Mouse (Mus musculus) ES-E14 (cell line): ENCODE results near the gene 4933428G20Rik. TPM values are rescaled to one million over a fixed set of nuclear protein-coding genes. Genes with fewer than 3 reads are reported as not detected.

Experiments used
- DNase-seq: peaks from one replicate; pipeline ENCODE4 v3.0.0-alpha.2; 2013; ENCODE audit warnings: low read depth, low spot score
- H3K27ac ChIP-seq: 2 replicates; pipeline ENCODE4 v1.5.1; 2012; ENCODE audit warnings: low read depth, mild to moderate bottlenecking, low read length, moderate library complexity, mixed read lengths; ENCODE audit not compliant: poor library complexity, insufficient read depth, severe bottlenecking
- H3K36me3 ChIP-seq: 2 replicates; pipeline ENCODE4 v1.6.1; 2012; ENCODE audit warnings: mild to moderate bottlenecking, low read length, moderate library complexity, mixed read lengths; ENCODE audit not compliant: control insufficient read depth, poor library complexity, insufficient read depth, severe bottlenecking
- H3K4me1 ChIP-seq, 2 experiments: fragments of 150-350 bp in 1 of 2; sonication (generic) in 1 of 2; 2 replicates each; pipeline ENCODE4 v1.6.1; 2012; ENCODE audit warnings: low read length in 2 of 2, mild to moderate bottlenecking in 1 of 2, mixed read lengths in 1 of 2; ENCODE audit not compliant: control insufficient read depth in 2 of 2, insufficient read depth in 2 of 2, poor library complexity in 1 of 2
- H3K4me3 ChIP-seq, 2 experiments: fragments of 150-350 bp in 1 of 2; sonication (generic) in 1 of 2; 2 replicates each; pipeline ENCODE4 v1.5.1; 2012; ENCODE audit warnings: low read length in 2 of 2, low read depth in 1 of 2, mild to moderate bottlenecking in 1 of 2, mixed read lengths in 1 of 2; ENCODE audit not compliant: insufficient read depth in 1 of 2, poor library complexity in 1 of 2, severe bottlenecking in 1 of 2
- H3K9ac ChIP-seq: 2 replicates; pipeline ENCODE4 v1.6.1; 2012; ENCODE audit warnings: low read depth, mild to moderate bottlenecking, low read length, mixed read lengths; ENCODE audit not compliant: poor library complexity, insufficient read depth, severe bottlenecking
- H3K9me3 ChIP-seq: fragments of 150-350 bp; sonication (generic); 2 replicates; pipeline ENCODE4 v1.6.1; 2012; ENCODE audit warnings: low read depth, mild to moderate bottlenecking, low read length; ENCODE audit not compliant: control insufficient read depth, insufficient read depth
- CHD2 ChIP-seq: IDR thresholded peaks from 2 replicates; pipeline ENCODE4 v1.6.1; 2014; ENCODE audit warnings: mild to moderate bottlenecking, low read depth, low read length, inconsistent platforms
- HCFC1 ChIP-seq: IDR thresholded peaks from 2 replicates; pipeline ENCODE4 v1.6.1; 2012; ENCODE audit warnings: low read length, inconsistent platforms, borderline replicate concordance; ENCODE audit not compliant: insufficient read depth
- MAFK ChIP-seq: IDR thresholded peaks from 2 replicates; pipeline ENCODE4 v1.6.1; 2014; ENCODE audit warnings: mild to moderate bottlenecking, low read depth, low read length, inconsistent platforms; ENCODE audit not compliant: insufficient read depth
- ZC3H11A ChIP-seq: IDR thresholded peaks from 2 replicates; pipeline ENCODE4 v1.6.1; 2012; ENCODE audit warnings: low read depth, mild to moderate bottlenecking, inconsistent platforms, low read length, borderline replicate concordance
- ZNF384 ChIP-seq: IDR thresholded peaks from 2 replicates; pipeline ENCODE4 v1.6.1; 2012; ENCODE audit warnings: low read depth, low read length, inconsistent platforms
- in situ Hi-C, 2 experiments: fragments of 600-800 bp; cut with MboI; formaldehyde crosslinking; loops; one replicate each; pipeline ENCODE4 v1.15.1; 2025; ENCODE audit warnings: low sequenced_read_pairs in 2 of 2, inconsistent platforms in 1 of 2; ENCODE audit not compliant: unreplicated experiment in 2 of 2
- total RNA-seq: library from RNA; depleted of rRNA; stranded (reverse); fragments of 300-350 nt; gene quantifications from 2 replicates; pipeline ENCODE4 v1.2.3, GENCODE M21; 2012

The 4933428G20Rik gene
- total RNA-seq, 1 experiment = 0.36 TPM

GRCm38 (mm10) chr11:97536835-97537579 is 36.9 kb upstream of the 4933428G20Rik start:
- no peaks in the 10 kb centered on the region; the same call in 1 of the 2 replicates for H3K36me3 ChIP-seq
- no peak for TF ChIP-seq CHD2
- no peak for TF ChIP-seq ZC3H11A
- TF ChIP-seq MAFK = no peak
- TF ChIP-seq HCFC1 = no peak
- no peak for TF ChIP-seq ZNF384
- H3K4me1 ChIP-seq = peaks cover 6 to 29% of the 10 kb centered on the region in 2 experiments
- no peak overlapping the region for H3K27ac ChIP-seq
- no peak for DNase-seq
- no peaks in the 10 kb centered on the region for H3K9me3 ChIP-seq
- H3K4me3 ChIP-seq = peak overlapping the region; percentile 56 to 58; a peak in 3 of 4 replicates
- peak overlapping the region; percentile 34; the same call in 1 of the 2 replicates for H3K9ac ChIP-seq
- in situ Hi-C loops = no loop called here

DNA sequence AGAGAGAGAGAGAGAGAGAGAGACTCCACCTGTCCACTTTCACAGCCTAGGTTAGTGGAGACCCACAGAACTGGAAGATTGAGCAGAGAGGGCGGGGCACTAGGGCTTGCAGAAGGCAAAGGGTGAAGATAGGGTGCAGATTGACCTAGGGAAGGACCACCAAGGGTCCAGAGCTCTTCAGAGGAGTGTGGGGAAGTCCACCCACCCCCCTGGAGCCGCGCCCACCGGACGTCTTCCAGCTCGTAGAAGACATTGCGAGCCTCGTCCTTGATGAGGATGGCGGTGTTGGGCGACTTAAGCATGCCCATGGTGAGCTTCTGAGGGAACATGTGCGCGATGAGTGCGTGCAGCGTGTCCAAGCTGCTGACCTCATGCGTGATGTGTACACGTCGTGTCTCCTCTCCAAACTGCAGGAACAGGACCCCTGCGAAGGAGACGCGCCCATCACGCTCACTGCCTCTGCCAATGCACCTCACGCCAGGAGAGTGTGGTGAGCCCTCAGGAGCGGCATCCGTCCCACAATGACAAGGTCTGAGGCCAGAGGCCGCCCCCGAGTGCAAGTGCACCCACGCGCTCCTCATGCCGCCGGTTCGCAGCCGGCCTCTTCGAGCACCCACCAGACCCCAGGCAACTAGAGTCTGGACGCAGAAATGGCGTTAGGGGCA is 36.1 kb upstream of the 4933428G20Rik start:
- DNase-seq = no peak
- Histone ChIP-seq H3K27ac (no peak overlapping the region), H3K36me3 (no peaks in the 10 kb centered on the region; the same call in 1 of the 2 replicates), H3K4me3 (peak overlapping the region; percentile 56 to 58; a peak in 3 of 4 replicates), H3K9ac (no peak overlapping the region), H3K9me3 (no peaks in the 10 kb centered on the region), H3K4me1 (peaks cover 4 to 25% of the 10 kb centered on the region in 2 experiments)
- TF ChIP-seq ZNF384 (no peak), HCFC1 (no peak), MAFK (no peak), CHD2 (no peak), ZC3H11A (no peak)
- in situ Hi-C loops = no loop called here

- H3K4me3 ChIP-seq = no peak overlapping the region
- no peak for TF ChIP-seq ZC3H11A
- no peak for TF ChIP-seq ZNF384
- no peak for TF ChIP-seq MAFK
- TF ChIP-seq HCFC1 = no peak
- TF ChIP-seq CHD2 = no peak
- H3K9me3 ChIP-seq = no peaks in the 10 kb centered on the region
- H3K36me3 ChIP-seq = peaks cover 2% of the 10 kb centered on the region; the same call in 1 of the 2 replicates
- in situ Hi-C loops = no loop called here
- no peak for DNase-seq
- H3K27ac ChIP-seq = no peak overlapping the region
- no peak overlapping the region for H3K9ac ChIP-seq
- peaks cover 4 to 26% of the 10 kb centered on the region in 2 experiments for H3K4me1 ChIP-seq
Measured at GRCm38 (mm10) chr11:97535660-97536059, 35.5 kb upstream of the 4933428G20Rik start.

- Histone ChIP-seq H3K36me3 (peaks cover 2% of the 10 kb centered on the region; the same call in 1 of the 2 replicates), H3K4me3 (peak overlapping the region; percentile 46 to 57; a peak in 3 of 4 replicates), H3K27ac (no peak overlapping the region), H3K9ac (peak overlapping the region; percentile 41), H3K4me1 (peaks cover 4 to 23% of the 10 kb centered on the region in 2 experiments), H3K9me3 (no peaks in the 10 kb centered on the region)
- TF ChIP-seq ZNF384 = no peak
- no peak for TF ChIP-seq HCFC1
- no peak for TF ChIP-seq ZC3H11A
- TF ChIP-seq CHD2 = no peak
- TF ChIP-seq MAFK = no peak
- in situ Hi-C loops = no loop called here
- DNase-seq = no peak
Measured at GRCm38 (mm10) chr11:97535308-97535630, 35.1 kb upstream of the 4933428G20Rik start.
